Mouse (Mus musculus) liver, embryonic 16.5 days (tissue): ENCODE results near the gene Ssrp1. TPM values are rescaled to one million over a fixed set of nuclear protein-coding genes. Genes with fewer than 3 reads are reported as not detected.

Experiments used
- ATAC-seq: fragments of 200-750 bp; cut with Nextera tagmentation; 2 replicates; pipeline ENCODE4 v1.8.0; 2017; ENCODE audit warnings: low read depth, mild to moderate bottlenecking, moderate number of reproducible peaks, moderate library complexity
- H3K27ac ChIP-seq: fragments of 300-500 bp; sonication (generic); 2 replicates; pipeline ENCODE4 v1.5.1; 2014; ENCODE audit warnings: mild to moderate bottlenecking, low read length
- H3K27me3 ChIP-seq: fragments of 300-500 bp; sonication (generic); 2 replicates; pipeline ENCODE4 v1.6.1; 2014; ENCODE audit warnings: low read depth, low read length, mixed read lengths; ENCODE audit not compliant: control insufficient read depth, insufficient read depth
- H3K36me3 ChIP-seq: fragments of 300-500 bp; sonication (generic); 2 replicates; pipeline ENCODE4 v1.6.1; 2014; ENCODE audit warnings: mild to moderate bottlenecking; ENCODE audit not compliant: control insufficient read depth, insufficient read depth
- H3K4me1 ChIP-seq: fragments of 300-500 bp; sonication (generic); 2 replicates; pipeline ENCODE4 v1.6.1; 2014; ENCODE audit warnings: low read depth, low read length, mixed read lengths; ENCODE audit not compliant: control insufficient read depth
- H3K4me2 ChIP-seq: fragments of 300-500 bp; sonication (generic); 2 replicates; pipeline ENCODE4 v1.6.1; 2014; ENCODE audit warnings: low read depth, low read length, mixed read lengths
- H3K4me3 ChIP-seq: fragments of 300-500 bp; sonication (generic); 2 replicates; pipeline ENCODE4 v1.5.1; 2014; ENCODE audit warnings: low read depth, mild to moderate bottlenecking, low read length
- H3K9ac ChIP-seq: fragments of 300-500 bp; sonication (generic); 2 replicates; pipeline ENCODE4 v1.6.1; 2014; ENCODE audit warnings: low read depth, low read length
- H3K9me3 ChIP-seq: fragments of 300-500 bp; sonication (generic); replicated peaks from 2 replicates; pipeline ENCODE4 v1.6.1; 2016; ENCODE audit warnings: low read length; ENCODE audit not compliant: control insufficient read depth
- WGBS: fragments of 180-500 bp; shearing (Covaris S2); extraction: QIAGEN DNeasy Blood & Tissue Kit; methylation state at CpG from one replicate; pipeline ENCODE4 v1.1.7; 2014; ENCODE audit not compliant: insufficient replicate concordance; 5-methylcytosine and 5-hydroxymethylcytosine counted together
- polyA plus RNA-seq: library from polyadenylated mRNA; unstranded; fragments of >200 nt; fragmentation: Nextera tagmentation; extraction: Ambion mirVana; gene quantifications from 2 replicates; pipeline ENCODE4 v1.2.1, GENCODE M21; 2015

The Ssrp1 gene
- 127 and 134 TPM in 2 replicates for polyA plus RNA-seq

GRCm38 (mm10) chr2:85037047-85038026, at the start of gene Ssrp1, which contains the start of gene P2rx3:
Gene Ssrp1 (plus strand): TSS chr2:85037234.
Gene P2rx3 (minus strand): TSS chr2:85037462.
- peak; percentile 94 for ATAC-seq
- Histone ChIP-seq H3K9ac (peak within 1 kb of the TSS; percentile 94), H3K27ac (peak within 1 kb of the TSS; percentile 80), H3K36me3 (peaks cover 30% of the 10 kb centered on the region), H3K9me3 (no peaks in the 10 kb centered on the region), H3K4me1 (peaks cover 15% of the 10 kb centered on the region), H3K27me3 (peaks cover 17% of the 10 kb centered on the region), H3K4me2 (peak within 1 kb of the TSS; percentile 84), H3K4me3 (peak within 1 kb of the TSS; percentile 86)
- WGBS, result under 1% methylated on average over 66 of the region's 66 CpGs

DNA sequence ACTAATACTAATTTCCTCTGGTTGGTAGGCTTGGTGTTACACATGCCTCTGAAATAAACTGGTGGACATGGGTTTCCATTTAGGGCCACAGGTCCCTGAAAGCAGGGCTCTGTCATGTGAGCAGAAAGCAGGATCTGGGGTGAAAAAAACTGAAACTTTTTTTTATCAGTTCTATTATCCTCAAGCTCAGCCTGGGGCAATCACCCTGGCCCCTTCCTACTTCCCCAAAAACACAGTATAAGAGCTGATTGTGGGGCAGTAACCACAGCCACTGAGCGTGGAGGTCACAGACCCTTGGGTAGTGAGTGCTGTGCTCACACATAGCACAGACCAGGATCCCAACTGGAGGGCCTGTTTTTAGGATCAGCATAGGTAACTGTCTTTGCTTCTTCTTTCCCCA, 49.1 kb upstream of the Ssrp1 start, which contains the start of gene Prg3:
Gene Prg3, plus strand, starts transcription at position 286 of the 400 bp plus-strand sequence.
- no peak for ATAC-seq
- no peaks in the 10 kb centered on the region for H3K4me1 ChIP-seq

GRCm38 (mm10) chr2:84996376-84996775, 40.7 kb upstream of the Ssrp1 start:
- WGBS, result 17% methylated on average over 2 of the region's 2 CpGs
- Histone ChIP-seq H3K4me1 (peaks cover 28% of the 10 kb centered on the region), H3K9ac (no peak overlapping the region), H3K4me3 (no peak overlapping the region), H3K4me2 (no peak overlapping the region), H3K27me3 (no peaks in the 10 kb centered on the region), H3K36me3 (no peaks in the 10 kb centered on the region), H3K27ac (peak overlapping the region; percentile 57), H3K9me3 (no peaks in the 10 kb centered on the region)
- ATAC-seq, result peak; percentile 87

More for the DNA sequence above, 49.1 kb upstream of the Ssrp1 start, which contains the start of gene Prg3:
- Histone ChIP-seq H3K36me3 (no peaks in the 10 kb centered on the region), H3K4me3 (no peak within 1 kb of the TSS), H3K27me3 (no peaks in the 10 kb centered on the region), H3K27ac (no peak within 1 kb of the TSS), H3K9me3 (no peaks in the 10 kb centered on the region), H3K9ac (no peak within 1 kb of the TSS), H3K4me2 (no peak within 1 kb of the TSS)
- 16% methylated on average over 1 of the region's 1 CpGs for WGBS

GRCm38 (mm10) chr2:84999486-85000181, 37.4 kb upstream of the Ssrp1 start:
- no peaks in the 10 kb centered on the region; the same call in 1 of the 2 replicates for H3K27me3 ChIP-seq
- H3K9me3 ChIP-seq, result no peaks in the 10 kb centered on the region
- H3K9ac ChIP-seq, result no peak overlapping the region
- H3K36me3 ChIP-seq, result no peaks in the 10 kb centered on the region
- ATAC-seq, result peak; percentile 52; the same call in 1 of the 2 replicates
- H3K4me3 ChIP-seq, result no peak overlapping the region
- peaks cover 28% of the 10 kb centered on the region for H3K4me1 ChIP-seq
- WGBS, result 57% methylated on average over 3 of the region's 3 CpGs
- H3K4me2 ChIP-seq, result no peak overlapping the region
- H3K27ac ChIP-seq, result no peak overlapping the region

GRCm38 (mm10) chr2:85001497-85001896, 35.5 kb upstream of the Ssrp1 start:
- H3K9me3 ChIP-seq, result no peaks in the 10 kb centered on the region
- H3K4me3 ChIP-seq, result no peak overlapping the region
- no peak overlapping the region for H3K9ac ChIP-seq
- H3K36me3 ChIP-seq, result no peaks in the 10 kb centered on the region
- ATAC-seq, result no peak
- H3K4me1 ChIP-seq, result peaks cover 21% of the 10 kb centered on the region
- no peak overlapping the region for H3K27ac ChIP-seq
- no peak overlapping the region for H3K4me2 ChIP-seq
- H3K27me3 ChIP-seq, result no peaks in the 10 kb centered on the region; the same call in 1 of the 2 replicates
- WGBS, result 66% methylated on average over 13 of the region's 13 CpGs

DNA sequence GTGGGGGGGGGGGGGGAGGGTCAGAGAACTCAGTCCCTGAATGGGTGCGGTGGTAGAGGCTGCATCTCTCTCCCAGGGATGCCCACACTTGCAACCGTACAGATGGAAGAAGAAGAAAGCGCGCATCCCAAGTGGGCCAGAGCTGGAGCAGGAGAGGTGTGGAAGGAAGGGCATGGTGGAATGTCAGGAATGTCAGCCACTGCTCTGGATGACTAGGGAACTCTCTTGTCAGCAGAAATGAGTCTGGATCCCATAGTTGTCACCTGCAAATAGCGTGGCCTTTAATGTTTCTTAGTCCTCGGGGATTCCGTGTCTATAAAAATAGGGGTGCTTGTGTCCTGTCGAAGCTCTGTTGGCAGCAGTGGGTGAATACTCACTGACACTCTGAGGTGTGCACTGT, 34.5 kb upstream of the Ssrp1 start:
- Histone ChIP-seq H3K4me2 (no peak overlapping the region), H3K36me3 (no peaks in the 10 kb centered on the region), H3K4me3 (no peak overlapping the region), H3K27me3 (no peaks in the 10 kb centered on the region; the same call in 1 of the 2 replicates), H3K4me1 (peaks cover 17% of the 10 kb centered on the region), H3K9ac (no peak overlapping the region), H3K27ac (no peak overlapping the region), H3K9me3 (no peaks in the 10 kb centered on the region)
- 82% methylated on average over 8 of the region's 8 CpGs for WGBS
- no peak for ATAC-seq

DNA sequence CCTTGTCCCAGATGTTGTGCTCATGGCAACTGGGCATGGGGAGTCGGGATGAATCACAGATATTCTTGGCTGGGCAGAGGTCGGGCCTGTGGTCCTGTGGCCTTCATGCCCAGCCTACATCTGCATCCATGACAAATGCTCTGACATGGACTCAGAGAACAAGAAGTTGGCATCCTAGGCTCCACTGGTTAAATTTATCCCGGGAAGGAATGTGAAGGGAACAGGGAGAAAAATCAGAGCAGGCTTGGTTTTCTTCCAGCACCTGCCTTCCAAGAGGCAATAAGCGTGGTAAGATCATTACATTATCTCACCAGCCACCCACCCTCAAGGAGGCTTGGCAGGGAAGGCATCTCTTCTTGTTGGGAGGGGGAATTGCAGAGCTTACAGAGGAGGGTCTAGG, 32.7 kb upstream of the Ssrp1 start:
- Histone ChIP-seq H3K27me3 (no peaks in the 10 kb centered on the region; the same call in 1 of the 2 replicates), H3K9ac (no peak overlapping the region), H3K4me3 (no peak overlapping the region), H3K36me3 (no peaks in the 10 kb centered on the region), H3K9me3 (no peaks in the 10 kb centered on the region), H3K27ac (no peak overlapping the region), H3K4me1 (peaks cover 19% of the 10 kb centered on the region), H3K4me2 (no peak overlapping the region)
- whole genome bisulfite sequencing, result 62% methylated on average over 4 of the region's 4 CpGs
- no peak for ATAC-seq

DNA sequence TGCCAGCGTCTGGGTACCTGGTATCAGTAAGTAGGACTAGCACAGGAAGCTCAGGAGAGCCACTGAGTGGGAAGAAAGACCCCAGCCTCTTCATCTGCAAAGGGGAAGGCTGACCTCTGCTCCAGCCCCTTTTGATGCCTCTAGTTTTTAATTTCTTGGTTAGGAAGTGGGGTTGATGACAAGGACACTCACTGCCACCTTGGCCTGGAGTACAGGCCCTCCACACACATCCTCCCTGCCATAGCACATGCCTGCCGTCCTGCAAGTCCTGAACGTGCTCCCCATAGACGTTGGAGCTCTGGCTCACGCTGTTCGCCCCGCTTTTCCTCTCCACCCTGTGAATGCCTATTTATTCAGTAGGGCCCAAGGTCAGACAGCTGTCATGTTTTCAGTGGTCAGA, 30.4 kb upstream of the Ssrp1 start:
- H3K9me3 ChIP-seq, result no peaks in the 10 kb centered on the region
- WGBS, result 65% methylated on average over 7 of the region's 7 CpGs
- no peaks in the 10 kb centered on the region for H3K36me3 ChIP-seq
- no peaks in the 10 kb centered on the region; the same call in 1 of the 2 replicates for H3K27me3 ChIP-seq
- H3K9ac ChIP-seq, result no peak overlapping the region
- peak; percentile 59; the same call in 1 of the 2 replicates for ATAC-seq
- no peak overlapping the region for H3K4me2 ChIP-seq
- no peak overlapping the region for H3K4me3 ChIP-seq
- no peak overlapping the region for H3K27ac ChIP-seq
- H3K4me1 ChIP-seq, result peaks cover 25% of the 10 kb centered on the region
